Mouse (Mus musculus) right cerebral cortex, postnatal 25 days (tissue): Measurements from ENCODE around the gene Patj.

Experiments
- DNase-seq: peaks from one replicate; pipeline ENCODE4 v3.0.0; 2022

Gene Patj

DNA sequence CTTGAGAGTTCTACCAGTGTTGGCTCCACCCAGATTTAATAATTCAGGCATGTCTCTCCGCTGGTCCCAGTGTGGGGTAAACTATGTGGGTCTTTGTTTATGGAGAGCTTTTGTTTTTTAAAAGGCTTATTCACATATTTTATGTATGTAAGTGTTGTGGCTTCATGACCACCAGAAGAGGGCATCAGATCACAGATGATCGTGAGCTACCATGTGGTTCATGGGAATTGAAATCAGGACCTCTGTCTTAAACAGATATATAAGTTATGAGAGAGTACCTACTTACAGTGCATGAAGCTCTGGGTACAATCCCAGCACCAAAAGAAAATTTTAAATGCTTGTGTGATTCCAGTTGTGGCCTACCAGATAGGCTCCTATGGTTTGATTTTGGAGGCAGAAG, 344.2 kb downstream of the Patj start:
- DNase-seq = no peak

DNA sequence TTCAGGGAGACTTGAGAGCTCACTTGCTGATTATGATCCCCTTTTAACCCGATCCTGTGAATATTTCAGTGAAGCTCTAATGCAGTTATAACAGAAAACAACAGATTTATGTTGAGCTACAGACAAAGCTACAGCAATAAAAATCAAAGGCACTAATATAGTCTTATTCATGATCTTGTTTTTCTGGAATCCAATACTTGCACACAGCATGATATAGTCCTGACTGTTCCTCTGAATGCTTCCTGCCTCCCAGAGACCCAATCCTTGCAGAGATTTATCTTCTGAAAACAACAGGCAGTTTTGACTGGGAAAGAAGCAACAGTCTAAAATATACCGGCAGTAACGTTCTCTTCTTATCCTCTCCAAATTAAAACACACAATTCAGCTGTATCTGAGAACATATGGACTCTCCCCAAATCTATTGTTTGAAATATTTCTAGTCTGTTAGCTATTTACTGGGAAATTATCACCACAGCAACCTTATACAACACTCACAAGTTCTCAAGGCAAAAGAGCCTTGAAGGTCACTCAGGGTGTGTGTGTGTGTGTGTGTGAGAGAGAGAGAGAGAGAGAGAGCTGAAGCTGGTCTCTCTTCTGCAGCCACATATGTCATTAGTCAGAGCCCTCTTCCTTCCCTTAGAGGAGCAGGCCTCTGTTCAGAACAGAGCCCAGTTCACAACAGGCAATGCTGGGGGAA, 347.8 kb downstream of the Patj start:
- no peak for DNase-seq

DNA sequence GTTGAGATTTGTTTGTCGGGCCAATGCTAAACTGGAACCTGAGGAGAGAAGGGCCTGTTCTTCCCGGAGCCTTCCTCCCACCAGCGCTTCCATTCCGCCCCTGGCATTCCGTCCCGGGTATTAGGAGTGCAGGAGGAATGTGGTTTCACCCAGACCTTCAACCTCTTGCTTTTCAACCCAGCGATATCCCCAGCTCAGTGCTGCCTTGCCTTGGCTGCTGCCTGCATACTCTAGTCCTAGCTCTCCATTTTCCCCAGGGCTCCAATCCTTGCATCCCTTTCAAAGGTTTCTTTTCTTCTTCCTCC, 348.3 kb downstream of the Patj start:
- DNase-seq = no peak

DNA sequence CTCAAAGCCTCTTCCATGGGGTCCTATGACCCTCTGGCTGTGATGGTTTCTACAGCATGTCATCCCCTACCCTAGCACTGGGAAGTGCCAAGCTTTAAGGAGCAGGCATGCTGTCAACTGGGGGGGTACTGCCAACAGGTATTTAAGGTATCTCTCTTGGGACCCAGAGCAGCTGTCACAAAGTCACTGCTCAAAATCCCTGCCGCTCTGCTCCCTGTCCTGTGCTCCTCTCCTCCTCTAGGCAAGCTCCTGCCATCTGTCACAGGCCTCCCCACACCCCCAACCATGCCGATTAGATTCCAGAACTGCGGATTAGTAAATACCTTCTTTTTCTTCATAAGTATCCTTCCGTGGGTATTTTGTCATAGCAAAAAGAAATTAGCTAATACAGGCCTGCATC, 358.9 kb downstream of the Patj start:
- no peak for DNase-seq

DNA sequence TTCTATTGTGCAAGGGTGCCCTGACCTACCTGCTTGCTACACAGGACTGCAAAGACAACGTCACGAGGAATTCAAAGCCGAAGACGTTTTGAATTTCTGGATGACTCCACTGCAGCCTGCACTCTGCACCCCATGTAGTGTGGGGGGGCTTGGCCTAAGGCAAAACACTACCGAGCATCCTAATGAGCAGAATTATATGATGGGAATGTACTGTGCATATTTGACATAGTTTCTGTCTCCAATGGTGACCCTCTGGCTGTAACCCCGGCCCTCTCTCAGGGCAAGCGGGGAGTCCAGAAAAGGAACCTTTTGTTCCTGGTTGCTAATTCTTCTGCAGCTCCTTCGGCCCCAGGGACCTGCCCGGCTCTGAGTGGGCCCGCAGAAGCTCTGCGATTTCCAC, 360.6 kb downstream of the Patj start:
- DNase-seq = no peak

DNA sequence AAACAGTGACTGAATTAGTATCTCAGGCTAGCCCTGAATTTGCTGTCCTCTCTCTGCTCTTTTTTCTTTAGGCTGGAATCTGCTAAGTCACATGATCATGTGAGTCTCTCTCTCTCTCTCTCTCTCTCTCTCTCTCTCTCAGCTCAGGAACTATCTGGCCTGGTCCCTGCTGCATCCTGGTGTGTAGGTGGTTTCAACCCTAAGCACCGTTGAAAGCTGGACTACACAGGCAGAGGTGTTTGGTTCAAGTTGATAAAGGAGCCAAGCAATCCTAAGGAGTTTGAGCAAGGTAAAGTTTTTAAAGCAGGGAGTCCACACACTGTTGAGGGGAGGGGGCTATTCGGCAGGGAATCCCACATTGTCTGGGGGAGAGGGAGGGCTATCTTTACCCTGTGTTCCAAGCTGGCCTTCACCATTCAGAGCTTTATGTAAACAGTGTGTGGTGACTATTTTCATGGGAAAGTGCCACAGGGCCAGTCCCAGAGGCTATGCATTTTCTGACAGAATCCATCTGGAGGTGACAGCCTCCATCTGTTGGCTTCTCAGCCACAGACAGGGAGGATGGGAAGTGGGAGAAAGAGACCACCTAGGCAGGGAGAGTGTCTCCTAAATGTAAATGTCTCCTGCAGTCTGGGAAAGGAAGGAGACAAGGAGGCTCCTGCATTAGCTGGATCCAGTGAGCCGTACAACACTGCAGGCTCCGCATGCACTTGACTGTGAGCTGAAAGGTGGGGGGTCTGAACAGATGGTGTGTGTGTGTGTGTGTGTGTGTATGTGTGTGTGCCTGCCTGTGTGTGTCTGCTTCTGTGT, 362.6 kb downstream of the Patj start:
- no peak for DNase-seq

DNA sequence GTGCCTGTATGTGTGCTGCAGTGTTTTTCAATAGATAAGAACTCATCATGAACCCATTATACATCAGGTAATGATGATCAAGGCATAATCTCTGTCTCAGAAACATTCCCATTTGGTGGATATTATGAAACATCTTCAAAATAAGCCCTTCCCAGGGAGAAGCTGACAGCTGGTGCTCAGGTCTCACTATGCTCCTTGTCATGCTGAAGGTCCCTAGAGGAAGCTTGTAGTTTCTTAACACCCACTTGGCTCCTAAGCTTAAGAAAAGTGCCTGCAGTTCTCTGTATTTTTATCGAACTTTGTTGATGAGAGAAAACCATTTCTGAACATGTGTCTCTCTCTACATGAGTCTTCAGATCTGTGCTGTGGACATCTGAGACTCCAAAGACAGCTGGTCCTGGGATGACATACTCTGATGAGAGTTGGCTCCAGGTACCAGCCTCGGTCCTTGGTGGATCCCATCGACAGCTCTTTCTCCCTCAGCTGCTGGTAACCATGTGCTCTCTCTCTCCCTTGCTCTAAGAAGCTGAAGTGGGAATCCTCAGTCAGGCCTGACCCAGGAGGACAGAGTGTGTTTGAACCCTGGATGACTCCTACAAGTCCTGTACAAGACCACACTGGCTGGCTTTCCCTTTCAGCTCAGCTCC, 363.4 kb downstream of the Patj start:
- DNase-seq = no peak

DNA sequence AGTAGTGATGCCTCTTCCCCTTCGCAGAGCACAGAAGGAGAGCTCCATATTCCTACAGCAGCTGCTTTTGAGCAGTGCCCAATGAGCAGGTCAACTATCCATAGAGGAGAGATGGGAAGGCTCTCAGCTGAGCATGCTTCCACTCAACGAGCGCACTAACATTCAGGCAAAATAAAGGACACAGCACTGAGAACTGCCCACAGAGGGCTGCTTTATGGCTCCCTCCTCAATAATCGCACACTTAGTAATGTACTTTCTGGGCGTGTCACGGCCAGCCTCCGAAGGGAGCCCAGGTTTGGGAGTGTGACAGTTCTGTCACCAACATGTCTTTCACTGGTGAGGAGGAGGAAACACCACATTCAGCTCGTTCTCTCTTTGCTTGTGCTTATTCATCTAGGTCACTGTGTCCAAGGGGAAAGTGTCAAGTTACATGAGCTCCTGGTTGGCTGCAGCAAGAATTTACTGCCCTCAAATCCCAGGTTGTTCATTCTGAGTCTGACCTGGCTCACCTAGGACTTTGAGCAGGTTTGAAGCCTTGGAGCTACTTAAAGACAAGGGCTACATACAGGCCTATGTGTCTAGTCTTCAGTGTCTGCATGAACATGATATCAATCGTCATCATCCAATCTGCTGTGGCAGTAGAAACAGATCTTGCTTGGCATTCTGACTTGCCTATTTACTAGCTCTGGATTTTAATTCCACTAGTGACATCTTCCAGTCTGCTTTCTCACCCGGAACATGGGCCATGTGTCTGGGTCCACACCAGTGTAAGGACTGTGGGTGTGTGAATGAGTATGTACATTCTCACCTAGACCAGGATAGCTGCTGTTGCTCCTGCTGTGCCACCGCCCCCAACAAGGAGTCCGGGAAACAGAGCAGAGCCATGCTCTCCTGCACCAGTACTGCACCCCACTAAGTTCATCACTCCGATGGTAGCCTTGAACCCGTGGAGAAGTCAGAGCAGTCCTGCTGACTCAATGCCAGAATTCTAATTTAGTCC, 371.8 kb downstream of the Patj start:
- DNase-seq = no peak
